Mouse (Mus musculus) kidney, adult 2 months (tissue): ENCODE measurements at regions not wholly inside any gene's neighbourhood (a gene's known extent, or its start where the extent isn't known, plus 50 kb on each side); places are given as distances from the start of the nearest gene placed in this dataset.

ENCODE experiments used
- DNase-seq: peaks from one replicate; pipeline ENCODE4 v3.0.0; 2021
- H3K27ac ChIP-seq: fragments of 200-500 bp; 2 replicates; pipeline ENCODE4 v1.5.1; 2012; ENCODE audit warnings: low read depth, low read length, control low read depth, inconsistent platforms; ENCODE audit not compliant: insufficient read depth
- H3K27me3 ChIP-seq: fragments of 200-500 bp; replicated peaks from 2 replicates; pipeline ENCODE4 v1.6.1; 2012; ENCODE audit warnings: mild to moderate bottlenecking, moderate library complexity, low read length, inconsistent platforms; ENCODE audit not compliant: control insufficient read depth, insufficient read depth
- H3K36me3 ChIP-seq: fragments of 200-500 bp; 2 replicates; pipeline ENCODE4 v1.6.1; 2012; ENCODE audit warnings: mild to moderate bottlenecking, moderate library complexity, low read length, inconsistent platforms; ENCODE audit not compliant: control insufficient read depth, insufficient read depth
- H3K4me1 ChIP-seq: fragments of 200-500 bp; 2 replicates; pipeline ENCODE4 v1.6.1; 2011; ENCODE audit warnings: low read length; ENCODE audit not compliant: control insufficient read depth, insufficient read depth
- H3K4me3 ChIP-seq: fragments of 200-500 bp; 2 replicates; pipeline ENCODE4 v1.5.1; 2011; ENCODE audit warnings: mild to moderate bottlenecking, low read depth, low read length, control low read depth; ENCODE audit not compliant: insufficient read depth
- CTCF ChIP-seq: fragments of 200-500 bp; conservative IDR thresholded peaks from 2 replicates; pipeline ENCODE4 v1.5.1; 2011; ENCODE audit warnings: low read depth, mild to moderate bottlenecking, control low read depth, low read length, moderate library complexity, mixed read lengths; ENCODE audit not compliant: insufficient read depth, insufficient read length
- POLR2A ChIP-seq: fragments of 200-500 bp; IDR thresholded peaks from one replicate; pipeline ENCODE4 v1.6.1; 2011; ENCODE audit warnings: low read depth, low read length, control low read depth
- WGBS: fragments of 180-500 bp; shearing (Covaris S2); methylation state at CpG from one replicate; pipeline ENCODE4 v1.1.7; 2018; 5-methylcytosine and 5-hydroxymethylcytosine counted together

DNA sequence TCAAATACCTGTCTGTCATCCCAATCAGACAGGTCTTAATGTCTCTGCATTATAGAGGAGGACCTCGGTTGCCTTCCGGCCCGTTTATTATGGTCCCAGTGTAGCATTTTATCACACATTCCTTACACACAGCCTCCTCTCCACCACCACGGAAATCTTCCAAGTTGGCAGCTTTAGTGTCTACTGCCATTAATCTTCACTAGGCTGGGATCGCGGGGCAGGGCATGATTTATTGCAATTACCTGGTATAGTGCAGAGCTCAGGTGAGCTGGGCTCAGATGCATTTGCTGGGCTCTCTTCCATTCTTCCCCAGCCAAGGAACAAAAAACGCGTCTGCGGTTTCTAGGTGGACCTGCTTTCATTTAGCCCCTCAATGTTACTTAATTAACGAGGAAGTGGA is 344.7 kb upstream of the Fam92a start:
- H3K36me3 ChIP-seq, result no peaks in the 10 kb centered on the region
- H3K4me3 ChIP-seq, result no peak overlapping the region
- no peaks in the 10 kb centered on the region for H3K4me1 ChIP-seq
- DNase-seq, result no peak
- no peak overlapping the region for H3K27ac ChIP-seq
- H3K27me3 ChIP-seq, result no peaks in the 10 kb centered on the region
- TF ChIP-seq CTCF (no peak), POLR2A (no peak)
- WGBS, result 61% methylated on average over 10 of the region's 10 CpGs

GRCm38 (mm10) chr4:12511656-12512385 is 340.0 kb upstream of the Fam92a start:
- Histone ChIP-seq H3K36me3 (no peaks in the 10 kb centered on the region), H3K4me3 (no peak overlapping the region), H3K4me1 (no peaks in the 10 kb centered on the region), H3K27me3 (no peaks in the 10 kb centered on the region), H3K27ac (no peak overlapping the region)
- WGBS, result 75% methylated on average over 10 of the region's 10 CpGs
- no peak for DNase-seq
- TF ChIP-seq CTCF, result no peak
- TF ChIP-seq POLR2A, result no peak

DNA sequence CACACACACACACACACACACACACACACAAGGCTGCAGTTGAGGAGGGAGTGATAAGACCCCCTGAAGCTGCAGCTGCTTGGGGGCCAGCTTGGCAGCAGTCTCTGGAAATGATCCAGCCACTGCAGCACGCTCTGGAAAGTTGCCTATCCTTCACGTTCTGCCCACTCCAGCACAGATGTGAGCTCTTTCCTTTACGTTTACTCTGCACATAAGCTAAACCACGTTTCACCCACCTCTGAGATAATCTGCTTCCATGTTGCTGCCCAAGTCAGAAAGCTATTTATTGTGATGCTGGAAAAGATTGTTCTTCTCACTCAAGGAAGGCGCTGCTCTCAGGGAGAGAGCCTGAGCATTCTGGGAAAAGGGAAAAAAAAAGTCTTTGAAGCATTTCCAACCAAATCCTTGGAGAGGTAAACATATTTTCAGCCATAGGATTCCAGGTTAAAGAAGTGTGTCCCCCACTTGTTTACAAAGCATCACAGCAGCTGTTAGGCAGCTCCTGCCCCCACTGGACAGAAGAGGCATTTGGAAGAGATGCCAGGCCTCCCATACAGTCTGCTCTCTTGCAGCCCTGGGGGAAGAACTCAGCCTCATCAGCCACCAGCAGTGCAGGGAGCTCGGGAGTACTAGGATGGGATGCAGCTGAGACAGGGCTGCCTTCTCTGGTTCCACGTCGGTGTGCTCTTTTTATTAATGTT is 335.2 kb upstream of the Fam92a start:
- Histone ChIP-seq H3K4me3 (no peak overlapping the region), H3K4me1 (no peaks in the 10 kb centered on the region), H3K27ac (no peak overlapping the region), H3K27me3 (no peaks in the 10 kb centered on the region), H3K36me3 (no peaks in the 10 kb centered on the region)
- 42% methylated on average over 8 of the region's 8 CpGs for WGBS
- DNase-seq, result no peak
- TF ChIP-seq CTCF (no peak), POLR2A (no peak)

- H3K4me3 ChIP-seq, result no peak overlapping the region
- no peaks in the 10 kb centered on the region for H3K4me1 ChIP-seq
- TF ChIP-seq CTCF, result no peak
- TF ChIP-seq POLR2A, result no peak
- WGBS, result 77% methylated on average over 8 of the region's 8 CpGs
- no peaks in the 10 kb centered on the region for H3K27me3 ChIP-seq
- no peak overlapping the region for H3K27ac ChIP-seq
- DNase-seq, result no peak
- H3K36me3 ChIP-seq, result no peaks in the 10 kb centered on the region
Observed at GRCm38 (mm10) chr4:12501086-12501485, 329.3 kb upstream of the Fam92a start.

- H3K4me1 ChIP-seq, result no peaks in the 10 kb centered on the region
- H3K4me3 ChIP-seq, result no peak overlapping the region
- no peaks in the 10 kb centered on the region for H3K27me3 ChIP-seq
- TF ChIP-seq CTCF, result no peak
- no peak for TF ChIP-seq POLR2A
- 82% methylated on average over 4 of the region's 4 CpGs for WGBS
- DNase-seq, result no peak
- H3K36me3 ChIP-seq, result no peaks in the 10 kb centered on the region
- no peak overlapping the region for H3K27ac ChIP-seq
Observed at GRCm38 (mm10) chr4:12498426-12498825, 326.6 kb upstream of the Fam92a start.

DNA sequence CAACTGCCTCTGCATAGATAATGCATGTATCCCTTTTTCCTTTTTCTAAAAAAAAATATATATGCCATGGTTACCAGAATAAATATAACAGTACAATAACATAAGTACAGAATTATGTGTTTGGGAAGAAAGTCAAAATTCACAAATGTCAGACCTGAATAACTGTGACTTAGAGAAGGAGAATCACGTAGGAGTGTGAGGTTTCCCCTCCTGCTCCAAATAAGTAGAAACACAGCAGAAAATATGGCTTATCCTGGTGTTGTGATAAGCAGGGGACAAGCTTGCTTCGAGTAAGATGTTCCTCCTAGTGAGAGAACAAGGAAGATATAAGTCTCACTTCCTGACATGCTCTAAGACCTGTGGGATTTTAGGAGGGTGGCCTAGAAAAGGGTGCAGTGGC is 320.7 kb upstream of the Fam92a start:
- Histone ChIP-seq H3K27ac (no peak overlapping the region), H3K4me3 (no peak overlapping the region), H3K27me3 (no peaks in the 10 kb centered on the region), H3K36me3 (no peaks in the 10 kb centered on the region), H3K4me1 (no peaks in the 10 kb centered on the region)
- no peak for DNase-seq
- WGBS, result 78% methylated on average over 2 of the region's 2 CpGs
- TF ChIP-seq POLR2A, result no peak
- TF ChIP-seq CTCF, result no peak

GRCm38 (mm10) chr4:12491306-12491705 is 319.5 kb upstream of the Fam92a start:
- H3K36me3 ChIP-seq, result no peaks in the 10 kb centered on the region
- no peak for DNase-seq
- WGBS, result 77% methylated on average over 6 of the region's 6 CpGs
- H3K27ac ChIP-seq, result no peak overlapping the region
- TF ChIP-seq POLR2A (no peak), CTCF (no peak)
- no peaks in the 10 kb centered on the region for H3K27me3 ChIP-seq
- H3K4me1 ChIP-seq, result no peaks in the 10 kb centered on the region
- no peak overlapping the region for H3K4me3 ChIP-seq

DNA sequence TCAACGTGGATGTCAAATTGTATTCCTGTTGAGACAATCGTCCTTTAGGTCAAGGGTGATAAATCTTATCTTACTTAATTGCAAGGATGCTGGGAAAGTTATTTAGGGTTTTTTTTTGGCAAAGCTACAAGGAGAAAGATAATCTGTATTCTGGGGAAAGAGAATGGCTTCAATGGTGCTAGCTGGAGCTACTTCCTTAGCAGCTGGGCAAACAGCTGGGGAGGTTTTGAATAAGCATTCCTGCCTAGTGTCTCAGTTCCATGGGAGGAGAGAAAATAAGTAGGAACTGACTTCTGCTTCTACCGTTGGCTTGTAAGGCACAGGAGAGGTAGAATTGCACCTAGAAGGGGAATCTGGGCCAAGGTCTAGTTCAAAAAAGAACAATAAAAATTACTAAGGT is 318.3 kb upstream of the Fam92a start:
- TF ChIP-seq CTCF (no peak), POLR2A (no peak)
- 20% methylated on average over 3 of the region's 3 CpGs for WGBS
- DNase-seq, result no peak
- no peak overlapping the region for H3K4me3 ChIP-seq
- H3K36me3 ChIP-seq, result no peaks in the 10 kb centered on the region
- no peak overlapping the region for H3K27ac ChIP-seq
- H3K4me1 ChIP-seq, result no peaks in the 10 kb centered on the region
- H3K27me3 ChIP-seq, result no peaks in the 10 kb centered on the region
